In genomic region chr16:34003566-34004127, GRCm38 (mm10) we compare ENCODE assay signal across 8 mouse cellular contexts. TPM values are rescaled to one million over a fixed set of nuclear protein-coding genes. Genes with fewer than 3 reads are reported as not detected.
A peak's percentile ranks its signal among the peaks of the same experiment; 100 is the strongest.
DNase-seq lines count a peak whose midpoint lies in the region; ATAC-seq lines count a peak whose summit lies in the region.
"Had no signal": no experiment of that assay in that cellular context is flagged by ENCODE, and none has a peak within 500 bp of the region (broad histone marks: within the 10 kb centered on the region; RNA-seq: fewer than 3 reads in every experiment).

No protein-coding gene starts in this region.

- H3K4me1 ChIP-seq in hindbrain, embryonic 13.5 days (replicated peaks), result peaks cover 31% of the 10 kb centered on the region
- no peaks in the 10 kb centered on the region; the same call in 1 of the 2 replicates for H3K4me1 ChIP-seq in hindbrain, embryonic 10.5 days (replicated peaks)
- H3K4me1 ChIP-seq in embryonic facial prominence, embryonic 14.5 days (ENCODE audit: control insufficient read depth, insufficient read depth, low read length), result peaks cover 24% of the 10 kb centered on the region
- peaks cover 22% of the 10 kb centered on the region for H3K4me1 ChIP-seq in limb, embryonic 15.5 days

- DNase-seq in hindbrain, embryonic 10.5 days (ENCODE audit: low spot score), result no peak
- DNase-seq in brain, embryonic 18.5 days (ENCODE audit: low read depth, low spot score), result peak; percentile 22
- DNase-seq in embryonic facial prominence, embryonic 14.5 days (ENCODE audit: low spot score), result no peak
- no peak for DNase-seq in kidney, postnatal 14 days
- DNase-seq in thymus, postnatal 14 days, result no peak
- DNase-seq: thymus, postnatal 36 days had no signal

- peak; percentile 25 for ATAC-seq in hindbrain, embryonic 13.5 days (ENCODE audit: low FRiP score)
- peak; percentile 9 for ATAC-seq in embryonic facial prominence, embryonic 14.5 days (ENCODE audit: low read depth)
- ATAC-seq in limb, embryonic 15.5 days (ENCODE audit: insufficient number of reproducible peaks, low FRiP score, low TSS enrichment, low read depth), result no peak

- no peak overlapping the region for H3K9ac ChIP-seq in hindbrain, embryonic 13.5 days
- H3K9ac ChIP-seq in embryonic facial prominence, embryonic 14.5 days (ENCODE audit: low read depth, low read length), result no peak overlapping the region
- H3K9ac ChIP-seq in limb, embryonic 15.5 days, result no peak overlapping the region

- no peaks in the 10 kb centered on the region for H3K9me3 ChIP-seq in hindbrain, embryonic 13.5 days
- 0 out of 2 replicates have a peak, but pooled peaks cover 3% of the 10 kb centered on the region for H3K9me3 ChIP-seq in hindbrain, embryonic 10.5 days
- no peaks in the 10 kb centered on the region for H3K9me3 ChIP-seq in embryonic facial prominence, embryonic 14.5 days (ENCODE audit: control insufficient read depth, low read length)
- H3K9me3 ChIP-seq in limb, embryonic 15.5 days, result no peaks in the 10 kb centered on the region

- WGBS in hindbrain, embryonic 13.5 days, result 43% methylated on average over 10 of the region's 10 CpGs
- 85% methylated on average over 10 of the region's 10 CpGs for WGBS in hindbrain, embryonic 10.5 days
- WGBS in embryonic facial prominence, embryonic 14.5 days, result 50% methylated on average over 10 of the region's 10 CpGs
- 30% methylated on average over 10 of the region's 10 CpGs for WGBS in limb, embryonic 15.5 days

- no peak overlapping the region for H3K4me2 ChIP-seq in hindbrain, embryonic 13.5 days
- H3K4me2 ChIP-seq in embryonic facial prominence, embryonic 14.5 days (ENCODE audit: low read depth, low read length), result no peak overlapping the region
- H3K4me2 ChIP-seq in limb, embryonic 15.5 days, result no peak overlapping the region

- no peak overlapping the region for H3K4me3 ChIP-seq in hindbrain, embryonic 13.5 days
- no peak overlapping the region for H3K4me3 ChIP-seq in hindbrain, embryonic 10.5 days
- H3K4me3 ChIP-seq in embryonic facial prominence, embryonic 14.5 days (ENCODE audit: low read depth, low read length), result no peak overlapping the region
- no peak overlapping the region for H3K4me3 ChIP-seq in limb, embryonic 15.5 days

- peak overlapping the region; percentile 83 for H3K27ac ChIP-seq in hindbrain, embryonic 13.5 days
- no peak overlapping the region for H3K27ac ChIP-seq in hindbrain, embryonic 10.5 days
- H3K27ac ChIP-seq in embryonic facial prominence, embryonic 14.5 days (replicated peaks; ENCODE audit: low read depth, low read length), result peak overlapping the region; percentile 77
- peak overlapping the region; percentile 28 for H3K27ac ChIP-seq in limb, embryonic 15.5 days

- H3K36me3 ChIP-seq in hindbrain, embryonic 13.5 days, result peaks cover 6% of the 10 kb centered on the region
- peaks cover 15% of the 10 kb centered on the region for H3K36me3 ChIP-seq in hindbrain, embryonic 10.5 days
- H3K36me3 ChIP-seq in embryonic facial prominence, embryonic 14.5 days (ENCODE audit: control insufficient read depth, insufficient read depth, low read length), result 0 out of 2 replicates have a peak, but pooled peaks cover 3% of the 10 kb centered on the region
- no peaks in the 10 kb centered on the region for H3K36me3 ChIP-seq in limb, embryonic 15.5 days

- no peaks in the 10 kb centered on the region for H3K27me3 ChIP-seq in hindbrain, embryonic 13.5 days
- no peaks in the 10 kb centered on the region for H3K27me3 ChIP-seq in hindbrain, embryonic 10.5 days (ENCODE audit: insufficient read depth, poor library complexity, severe bottlenecking)
- H3K27me3 ChIP-seq in embryonic facial prominence, embryonic 14.5 days (replicated peaks; ENCODE audit: control insufficient read depth, insufficient read depth, low read length), result no peaks in the 10 kb centered on the region
- H3K27me3 ChIP-seq in limb, embryonic 15.5 days, result no peaks in the 10 kb centered on the region

RNA-seq across cellular contexts. Expression of gene Umps, which starts 36.8 kb away (rescaled TPM):
- polyA plus RNA-seq in hindbrain, embryonic 13.5 days (2015; fragmentation: Nextera tagmentation; extraction: Ambion mirVana), result 22.0 and 24.1 TPM in 2 replicates
- 63.8 and 87.1 TPM in 2 replicates for polyA plus RNA-seq in hindbrain, embryonic 10.5 days (2016; fragmentation: Nextera tagmentation; extraction: Ambion mirVana)
- polyA plus RNA-seq in embryonic facial prominence, embryonic 14.5 days (2014; fragmentation: Nextera tagmentation; extraction: Ambion mirVana), result 45.7 and 51.2 TPM in 2 replicates
- polyA plus RNA-seq in limb, embryonic 15.5 days (2015; fragmentation: Nextera tagmentation; extraction: Ambion mirVana), result 43.7 and 43.9 TPM in 2 replicates
